Mouse (Mus musculus): ENCODE measurements at regions not wholly inside any gene's neighbourhood (a gene's known extent, or its start where the extent isn't known, plus 50 kb on each side); places are given as distances from the start of the nearest gene placed in this dataset.

DNA sequence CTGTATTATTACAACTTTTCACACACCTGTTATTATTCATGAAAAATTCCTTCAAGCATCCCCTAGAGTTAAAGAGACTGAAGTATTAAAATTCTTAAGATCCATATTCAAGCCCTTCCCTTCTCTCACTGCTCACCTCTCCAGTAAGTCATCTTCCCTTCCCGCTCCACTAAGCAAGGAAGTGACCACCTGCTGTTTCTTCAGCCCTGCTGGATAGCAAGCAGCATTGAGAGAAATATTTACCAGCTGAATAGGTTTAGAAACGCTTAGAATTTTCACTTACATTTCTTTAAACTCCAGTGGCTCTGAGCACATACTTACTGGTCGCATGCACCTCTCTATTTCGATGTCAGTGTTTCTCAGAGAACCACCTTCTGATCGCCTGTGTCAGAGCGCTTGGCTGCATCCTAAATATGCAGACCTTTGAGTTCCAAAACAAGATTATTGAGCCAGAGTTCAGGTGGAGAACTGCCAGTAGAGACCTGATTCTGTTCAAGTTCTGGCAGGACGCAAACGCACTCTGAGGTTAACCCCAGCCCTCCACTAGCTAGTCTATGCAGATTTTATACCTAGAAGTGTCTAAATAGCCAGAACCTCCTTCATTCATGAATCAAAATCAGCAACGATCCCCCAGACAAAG is 314.9 kb downstream of the Mllt3 start:
- no peak for DNase-seq
- intact Hi-C loops (cut with DNase I) = no loop called here

GRCm38 (mm10) chr4:87715212-87715933 is 317.8 kb downstream of the Mllt3 start:
- intact Hi-C loops (cut with DNase I) = no loop called here

DNA sequence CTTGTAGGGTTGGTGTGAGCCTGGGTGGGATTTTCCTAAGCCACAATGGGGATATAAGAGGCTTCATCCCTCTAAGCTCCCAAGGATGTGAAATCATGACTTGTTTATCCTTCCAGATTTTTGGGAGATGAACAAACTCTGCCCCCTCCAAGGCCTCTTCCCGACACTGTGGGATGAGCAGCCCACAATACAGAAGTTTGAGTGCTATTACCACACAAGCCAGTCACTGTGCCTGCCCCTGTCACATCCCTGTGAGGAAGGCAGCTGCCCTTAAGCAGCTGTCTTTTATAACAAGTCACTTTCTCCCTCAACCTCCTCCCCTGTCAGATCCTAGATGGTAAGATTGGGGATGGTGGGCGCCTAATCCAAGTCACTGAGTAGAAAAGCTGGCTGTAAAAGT is 320.5 kb downstream of the Mllt3 start:
- DNase-seq = no peak
- intact Hi-C loops (cut with DNase I) = no loop called here

More at GRCm38 (mm10) chr4:87715212-87715933, 317.8 kb downstream of the Mllt3 start:
- DNase-seq = no peak

DNA sequence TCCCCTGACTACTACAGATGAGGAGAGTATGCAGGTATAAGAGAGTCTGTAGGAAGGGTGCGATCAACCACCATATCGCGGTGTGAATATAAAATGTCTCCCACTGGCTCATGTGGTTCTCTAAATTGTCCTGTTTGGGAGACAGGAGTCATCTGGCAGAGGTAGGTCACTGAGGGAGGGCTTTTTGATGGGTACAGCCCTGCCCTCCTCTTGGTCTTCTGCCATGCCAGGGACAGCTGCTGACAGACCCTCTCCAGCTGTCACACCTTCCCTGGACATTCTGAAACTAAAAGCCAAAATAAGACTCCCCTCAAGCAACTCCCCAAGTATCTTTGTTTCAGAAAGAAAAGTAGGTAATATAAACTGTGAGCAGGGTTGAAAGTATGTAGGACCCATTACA is 320.9 kb downstream of the Mllt3 start:
- intact Hi-C loops (cut with DNase I) = no loop called here
- no peak for DNase-seq

DNA sequence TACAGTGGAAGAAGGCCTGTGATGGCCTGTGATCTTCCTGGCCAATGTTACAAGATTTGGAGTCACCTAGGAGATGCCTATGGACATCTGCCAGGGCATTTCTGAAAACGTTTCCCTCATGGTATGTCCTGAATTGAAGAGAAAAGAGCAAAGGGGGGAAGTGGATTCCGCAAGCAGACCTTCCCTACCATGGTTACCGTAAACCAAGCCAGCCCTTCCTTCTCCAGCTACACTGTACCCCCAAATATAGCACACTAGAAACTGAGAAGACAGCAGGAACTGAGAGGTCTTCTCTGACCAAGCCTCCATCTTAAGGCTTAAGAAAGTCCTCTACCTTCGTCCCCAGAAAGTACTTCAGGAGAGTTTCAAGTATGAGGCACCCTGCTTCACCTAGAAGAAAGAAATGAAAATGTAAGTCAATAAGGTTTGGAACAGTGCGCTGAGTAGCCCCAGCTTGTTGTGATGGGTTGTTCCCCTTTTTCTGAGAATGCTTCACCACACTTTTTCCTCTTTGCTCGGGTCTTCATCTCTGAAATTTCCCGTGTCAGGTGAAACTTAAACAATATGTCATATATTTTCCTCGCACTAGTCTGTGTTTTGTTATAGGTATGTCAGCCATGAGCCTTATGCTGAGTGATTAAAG is 321.9 kb downstream of the Mllt3 start:
- intact Hi-C loops (cut with DNase I) = no loop called here
- DNase-seq = no peak

GRCm38 (mm10) chr4:87708981-87709645 is 324.1 kb downstream of the Mllt3 start:
- no peak for DNase-seq

GRCm38 (mm10) chr4:87707386-87707785 is 325.8 kb downstream of the Mllt3 start:
- no peak for DNase-seq
- intact Hi-C loops (cut with DNase I) = no loop called here

More at GRCm38 (mm10) chr4:87708981-87709645, 324.1 kb downstream of the Mllt3 start:
- intact Hi-C loops (cut with DNase I) = no loop called here

DNA sequence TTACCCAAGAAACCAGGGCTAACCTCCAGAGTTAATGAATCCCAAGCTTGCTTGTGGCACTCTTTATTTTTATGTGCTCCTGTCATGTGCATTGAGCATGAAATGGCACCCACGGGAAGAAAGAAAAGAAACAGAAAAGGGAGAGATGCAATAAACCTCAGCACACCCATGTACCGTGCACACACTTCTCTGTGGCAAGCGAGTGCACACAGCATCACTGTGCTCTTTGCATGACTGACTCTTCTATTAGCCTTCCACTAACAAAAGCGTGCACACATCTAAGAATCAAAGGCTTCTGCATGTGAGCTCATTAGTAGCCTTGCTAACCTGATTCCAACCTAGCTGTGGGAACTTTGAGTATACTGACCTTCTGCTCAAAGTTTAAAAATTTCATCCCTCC is 330.3 kb downstream of the Mllt3 start:
- no peak for DNase-seq
- intact Hi-C loops (cut with DNase I) = no loop called here

- intact Hi-C loops (cut with DNase I) = no loop called here
- no peak for DNase-seq
These were observed 330.9 kb downstream of the Mllt3 start for GRCm38 (mm10) chr4:87702290-87702689.

DNA sequence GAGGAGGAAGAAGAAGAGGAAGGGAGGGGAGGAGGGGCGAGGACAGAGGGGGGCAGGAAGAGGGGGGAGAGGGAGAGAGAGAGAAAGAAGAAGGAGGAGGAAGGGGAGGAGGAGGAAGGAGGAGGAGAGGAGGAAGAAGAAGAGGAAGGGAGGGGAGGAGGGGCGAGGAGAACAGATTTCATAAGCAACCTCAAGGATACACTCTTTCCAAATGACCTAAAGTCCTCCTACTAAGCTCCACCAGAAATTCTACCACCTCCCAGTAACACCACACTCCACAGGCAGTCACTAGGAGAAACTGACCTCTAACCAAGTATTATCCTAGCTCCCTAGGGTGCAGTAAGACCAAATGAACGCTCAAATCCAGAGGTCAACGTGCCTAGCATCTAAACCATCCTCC is 332.1 kb downstream of the Mllt3 start:
- DNase-seq = no peak
- intact Hi-C loops (cut with DNase I) = no loop called here

GRCm38 (mm10) chr4:87700508-87700907 is 332.7 kb downstream of the Mllt3 start:
- no peak for DNase-seq
- intact Hi-C loops (cut with DNase I) = no loop called here

DNA sequence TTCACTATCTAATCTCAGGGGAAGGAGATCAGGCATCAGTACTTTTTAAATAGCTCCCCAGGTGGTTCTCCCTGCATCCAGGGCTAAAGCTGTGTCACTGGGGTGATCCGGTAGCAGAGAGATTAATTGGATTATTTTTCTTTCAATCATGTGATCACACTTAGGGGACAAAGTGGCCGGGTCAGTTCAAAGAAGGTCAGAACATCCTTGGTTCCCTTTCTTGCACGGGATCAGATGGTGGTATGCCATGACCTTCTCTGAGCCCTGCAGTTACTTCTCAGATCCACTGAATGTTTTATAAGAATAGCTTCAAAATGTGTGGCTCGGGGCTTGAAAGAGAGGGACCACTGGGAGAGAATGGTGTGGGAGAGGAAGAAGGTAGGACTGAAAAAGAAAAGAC is 333.6 kb downstream of the Mllt3 start:
- intact Hi-C loops (cut with DNase I) = no loop called here
- DNase-seq = no peak

GRCm38 (mm10) chr4:87698750-87699149 is 334.4 kb downstream of the Mllt3 start:
- intact Hi-C loops (cut with DNase I) = no loop called here
- DNase-seq = no peak

DNA sequence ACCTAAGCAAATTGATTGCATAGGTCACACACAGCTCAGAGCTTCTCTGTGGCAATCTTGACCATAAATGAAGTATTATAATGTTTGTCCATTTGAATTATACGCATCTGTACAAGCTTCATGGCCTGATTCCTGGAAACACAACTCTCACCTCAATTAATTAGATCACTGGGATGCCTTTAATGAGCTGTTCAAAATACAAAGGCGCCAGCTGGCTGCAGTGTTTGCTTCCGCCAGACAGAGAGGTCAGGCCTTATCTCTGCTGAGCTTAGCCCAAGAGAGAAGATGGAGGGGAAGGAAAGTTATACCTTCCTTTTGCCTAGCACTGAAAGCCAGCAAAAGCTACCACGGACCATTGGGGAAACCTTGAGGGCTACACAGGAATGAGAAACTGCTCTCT is 336.2 kb downstream of the Mllt3 start:
- DNase-seq = no peak
- intact Hi-C loops (cut with DNase I) = no loop called here

DNA sequence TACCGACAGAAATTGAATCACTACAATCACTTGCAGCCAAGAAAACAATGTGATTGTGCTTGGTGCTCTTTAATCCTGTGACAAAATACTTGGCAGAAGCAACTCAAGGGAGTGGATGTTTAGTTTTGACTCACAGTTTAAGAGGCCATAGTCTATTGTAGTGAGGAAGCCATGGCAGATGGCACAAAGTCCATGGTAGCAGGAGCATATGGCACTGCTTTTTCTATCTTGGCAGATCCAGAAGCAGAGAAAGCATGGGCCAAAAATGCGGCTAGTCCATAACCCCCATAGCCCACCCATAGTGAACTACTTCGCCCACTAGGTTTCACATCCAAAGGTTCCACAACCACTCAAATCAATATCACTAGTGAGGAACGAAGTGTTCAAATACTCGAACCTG is 337.4 kb downstream of the Mllt3 start:
- DNase-seq = no peak
- intact Hi-C loops (cut with DNase I) = no loop called here

GRCm38 (mm10) chr4:87692741-87693140 is 340.4 kb downstream of the Mllt3 start:
- no peak for DNase-seq
- intact Hi-C loops (cut with DNase I) = no loop called here

- intact Hi-C loops (cut with DNase I) = no loop called here
- no peak for DNase-seq
These were observed 348.2 kb downstream of the Mllt3 start for GRCm38 (mm10) chr4:87684952-87685351.

DNA sequence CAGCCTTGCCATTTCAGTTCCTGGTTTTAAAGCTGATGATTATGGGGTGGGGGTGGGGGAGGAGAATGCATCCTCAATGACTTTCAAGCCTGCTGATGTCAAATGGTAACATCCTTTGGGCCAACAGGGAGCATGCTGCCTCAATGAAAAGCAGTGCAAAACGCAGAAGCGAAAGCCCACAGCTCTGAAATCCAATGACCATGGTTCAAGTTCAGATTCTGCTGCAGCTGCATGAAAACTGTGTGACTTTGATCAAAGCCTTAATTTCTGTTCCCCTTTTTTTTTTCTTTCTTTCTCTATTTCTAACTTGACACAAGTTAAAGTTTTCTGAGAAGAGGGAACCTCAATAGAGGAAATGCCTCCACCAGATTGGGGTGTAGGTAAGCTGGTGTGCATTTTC is 350.4 kb downstream of the Mllt3 start:
- no peak for DNase-seq
- intact Hi-C loops (cut with DNase I) = no loop called here

- intact Hi-C loops (cut with DNase I) = no loop called here
- DNase-seq = no peak
These were observed 362.1 kb downstream of the Mllt3 start for GRCm38 (mm10) chr4:87671101-87671500.

GRCm38 (mm10) chr4:87670167-87670566 is 363.0 kb downstream of the Mllt3 start:
- no peak for DNase-seq

DNA sequence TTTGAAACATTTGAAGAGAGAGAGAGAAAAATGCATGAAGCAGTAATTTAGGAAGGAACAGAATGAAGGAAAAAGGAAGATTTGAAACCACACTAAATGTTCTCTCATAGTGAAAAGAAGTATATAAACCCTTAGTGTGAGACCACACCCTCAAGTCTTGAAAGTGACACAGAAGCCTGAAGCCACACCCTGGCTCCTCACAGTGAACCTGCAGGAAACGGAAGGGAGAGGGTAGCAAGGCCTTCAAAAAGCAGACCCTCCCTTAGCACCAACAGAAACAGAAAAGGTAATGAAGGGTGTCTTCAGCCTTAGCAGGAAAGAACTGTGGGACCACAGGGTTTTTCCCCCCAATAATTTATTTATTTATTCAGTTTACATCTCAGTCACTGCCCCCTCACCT is 363.7 kb downstream of the Mllt3 start:
- intact Hi-C loops (cut with DNase I) = no loop called here
- DNase-seq = no peak

More at GRCm38 (mm10) chr4:87670167-87670566, 363.0 kb downstream of the Mllt3 start:
- intact Hi-C loops (cut with DNase I) = no loop called here

Data from heart, postnatal 36 days (tissue).